Mouse (Mus musculus): ENCODE measurements around the gene Rest.

DNA sequence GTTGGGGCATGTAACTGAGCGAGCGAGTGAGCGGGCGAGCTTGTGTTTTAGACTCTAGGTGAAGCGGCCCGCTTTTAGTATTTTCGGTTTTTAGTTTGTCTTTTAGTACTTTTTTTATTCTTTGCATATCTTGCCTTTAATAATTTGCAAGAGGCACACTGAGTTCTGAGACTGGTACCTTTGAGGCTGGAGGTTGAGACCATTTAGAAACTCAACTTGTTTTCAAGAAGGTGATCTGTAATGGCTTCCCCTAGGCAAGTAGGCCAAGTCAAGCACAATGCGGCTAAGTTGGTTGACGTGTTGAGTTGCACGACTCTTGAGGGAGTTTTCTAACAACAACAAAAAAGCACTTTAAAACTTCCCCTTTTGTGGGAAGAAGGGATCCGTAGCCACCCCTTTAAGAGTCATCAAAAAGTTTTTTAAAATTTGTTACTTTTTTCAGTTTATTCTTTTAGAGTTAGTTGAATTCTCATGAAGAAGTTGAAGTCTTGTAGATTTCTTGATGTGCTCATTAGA lies 1.7 kb downstream of the Rest start:
- TF ChIP-seq EP300 (IDR thresholded peaks at IDR 0.05; ENCODE audit: low read depth) (no peak), CTCF (IDR thresholded peaks at IDR 0.05; ENCODE audit: low read depth) (no peak)

Measured in heart, postnatal 0 days (tissue).